Mouse (Mus musculus) heart, adult 2 months (tissue): ENCODE data around the gene Rps6kc1.

Source experiments
- EP300 ChIP-seq: fragments of 200-500 bp; IDR thresholded peaks from 2 replicates; pipeline ENCODE4 v1.6.1; 2011; ENCODE audit warnings: low read depth, low read length, control low read depth; ENCODE audit not compliant: insufficient read depth
- POLR2A ChIP-seq: fragments of 200-500 bp; IDR thresholded peaks from 2 replicates; pipeline ENCODE4 v1.6.1; 2011; ENCODE audit warnings: mild to moderate bottlenecking, low read depth, low read length, control low read depth; ENCODE audit not compliant: insufficient read depth

DNA sequence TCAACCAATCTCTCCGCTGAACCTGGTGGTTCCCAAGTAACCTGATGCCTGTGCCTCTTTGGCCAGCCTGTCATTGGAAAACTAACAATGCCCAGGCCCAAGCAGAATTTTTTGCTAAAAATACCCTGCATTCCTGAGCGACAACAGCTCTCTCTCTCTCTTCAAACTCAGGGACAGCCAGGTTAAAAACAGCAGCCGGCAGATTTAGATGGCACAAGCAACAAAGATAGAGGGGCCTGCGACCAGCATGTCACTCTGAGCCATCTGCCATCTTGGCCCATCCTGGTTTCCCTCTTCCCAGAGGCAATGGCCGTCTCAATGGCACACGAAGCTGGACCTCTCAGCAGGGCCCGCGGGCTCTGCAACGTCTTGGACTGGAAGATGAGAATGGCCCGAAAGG is 242.5 kb downstream of the Rps6kc1 start:
- TF ChIP-seq POLR2A (no peak), EP300 (no peak)
